Mouse (Mus musculus) olfactory bulb, adult 2 months (tissue): ENCODE results near the gene Gm42715.

Experiments used
- CTCF ChIP-seq: fragments of 200-500 bp; IDR thresholded peaks from 2 replicates; pipeline ENCODE4 v1.5.1; 2012; ENCODE audit warnings: low read depth, mild to moderate bottlenecking, low read length, moderate library complexity; ENCODE audit not compliant: insufficient read depth
- POLR2A ChIP-seq: fragments of 200-500 bp; IDR thresholded peaks from 2 replicates; pipeline ENCODE4 v1.6.1; 2012; ENCODE audit warnings: mild to moderate bottlenecking, low read depth, low read length, moderate library complexity; ENCODE audit not compliant: insufficient read depth

DNA sequence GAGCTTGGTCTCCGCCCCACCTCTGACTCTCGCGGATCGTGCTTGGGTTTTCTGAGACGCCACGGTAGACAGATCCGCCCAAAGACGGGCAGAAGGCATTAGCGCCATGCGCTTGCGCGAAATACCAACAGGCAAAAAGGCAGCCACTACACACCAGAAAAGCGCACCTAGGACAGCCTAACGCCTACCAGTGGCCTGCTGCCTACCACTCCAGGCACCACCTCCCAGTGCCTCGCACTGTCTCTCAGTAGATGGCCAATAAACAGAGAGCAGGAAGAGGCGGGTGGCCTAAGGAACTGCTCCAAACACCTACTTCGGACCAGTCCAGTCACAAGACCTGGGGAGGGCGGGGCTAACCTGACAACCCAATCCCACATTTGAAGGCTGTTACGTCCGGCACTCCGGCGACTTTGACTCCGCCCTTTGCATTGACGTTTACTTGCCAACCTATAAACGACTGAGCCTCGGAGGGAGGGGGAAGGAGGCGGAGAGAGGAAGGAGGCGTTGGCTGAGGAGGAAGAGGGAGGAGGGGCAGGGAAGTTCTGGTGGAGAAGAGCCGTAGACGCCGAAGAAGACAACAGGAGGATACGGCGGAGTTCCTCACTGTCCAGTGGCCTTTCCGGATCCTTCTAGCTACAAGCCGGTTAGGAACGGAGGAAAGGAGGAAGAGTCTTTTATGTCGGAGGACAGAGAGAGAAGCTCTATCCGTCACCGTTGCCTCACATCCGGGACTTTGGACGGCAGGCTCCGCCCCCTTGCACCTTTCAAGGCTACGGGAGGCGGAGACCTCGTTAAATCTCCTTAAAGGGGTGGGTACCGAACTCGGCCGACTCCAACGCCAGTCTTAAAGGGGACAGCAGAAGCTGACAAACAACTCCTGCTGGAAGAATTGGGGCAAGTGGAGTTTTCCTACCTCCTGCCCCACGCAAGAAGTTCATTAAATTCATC lies 41.4 kb upstream of the Gm42715 start:
- no peak for TF ChIP-seq CTCF
- peak; percentile 19 for TF ChIP-seq POLR2A
